Mouse (Mus musculus): Measurements from ENCODE around the gene Zfp553. TPM values are rescaled to one million over a fixed set of nuclear protein-coding genes. Genes with fewer than 3 reads are reported as not detected.

Gene Zfp553
- polyA plus RNA-seq, 1 experiment from 2014 or later, result 24.3 TPM

- DNase-seq, result no peak
- Histone ChIP-seq H3K4me2 (no peak overlapping the region), H3K4me3 (ENCODE audit: low read depth, low read length) (no peak overlapping the region), H3K27me3 (ENCODE audit: insufficient read depth, low read length) (no peaks in the 10 kb centered on the region), H3K36me3 (ENCODE audit: insufficient read depth) (peaks cover 23% of the 10 kb centered on the region; the same call in 1 of the 2 replicates), H3K27ac (ENCODE audit: low read depth) (no peak overlapping the region), H3K9me3 (ENCODE audit: low read depth, low read length) (0 out of 2 replicates have a peak, but pooled peaks cover 4% of the 10 kb centered on the region), H3K9ac (no peak overlapping the region), H3K4me1 (ENCODE audit: insufficient read depth) (0 out of 2 replicates have a peak, but pooled peaks cover 3% of the 10 kb centered on the region)
- ATAC-seq (ENCODE audit: insufficient read depth), result no peak
- WGBS, result 89% methylated on average over 5 of the region's 5 CpGs
- no peak for TF ChIP-seq CTCF (IDR thresholded peaks at IDR 0.05; ENCODE audit: low read depth)
These were observed 37.8 kb downstream of the Zfp553 start for GRCm38 (mm10) chr7:127270666-127271065.

GRCm38 (mm10) chr7:127271093-127271492 is 38.2 kb downstream of the Zfp553 start:
- DNase-seq (no peak), ATAC-seq (ENCODE audit: insufficient read depth) (no peak)
- 0 out of 2 replicates have a peak, but pooled peaks cover 3% of the 10 kb centered on the region for H3K4me1 ChIP-seq (ENCODE audit: insufficient read depth)
- no peaks in the 10 kb centered on the region for H3K27me3 ChIP-seq (ENCODE audit: insufficient read depth, low read length)
- no peak overlapping the region for H3K27ac ChIP-seq (ENCODE audit: low read depth)
- WGBS, result 95% methylated on average over 4 of the region's 4 CpGs
- H3K36me3 ChIP-seq (ENCODE audit: insufficient read depth), result peaks cover 23% of the 10 kb centered on the region; the same call in 1 of the 2 replicates
- no peak overlapping the region for H3K4me2 ChIP-seq
- H3K4me3 ChIP-seq (ENCODE audit: low read depth, low read length), result no peak overlapping the region
- 0 out of 2 replicates have a peak, but pooled peaks cover 4% of the 10 kb centered on the region for H3K9me3 ChIP-seq (ENCODE audit: low read depth, low read length)
- no peak for TF ChIP-seq CTCF (IDR thresholded peaks at IDR 0.05; ENCODE audit: low read depth)
- no peak overlapping the region for H3K9ac ChIP-seq

DNA sequence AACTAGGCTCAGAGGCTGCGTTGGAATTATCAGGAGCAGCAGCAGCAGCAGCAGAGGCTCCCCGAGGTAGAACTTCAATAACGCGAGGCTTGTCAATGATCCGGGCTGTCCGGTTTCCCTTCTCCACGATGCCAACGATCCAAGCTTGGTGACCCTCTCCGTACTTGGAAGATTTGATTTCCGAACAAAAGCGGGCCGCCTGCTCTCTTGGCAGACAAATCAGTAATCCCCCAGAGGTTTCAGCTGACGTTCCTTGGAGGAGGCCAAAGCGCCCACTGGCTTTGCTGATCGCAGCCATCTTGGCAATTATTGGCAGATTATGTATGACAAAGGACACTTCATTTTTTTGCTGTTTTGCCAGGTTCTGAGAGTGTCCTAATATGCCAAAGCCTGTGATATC is 39.7 kb downstream of the Zfp553 start:
- DNase-seq, result no peak
- ATAC-seq (ENCODE audit: insufficient read depth), result no peak
- 95% methylated on average over 15 of the region's 15 CpGs for WGBS
- Histone ChIP-seq H3K9ac (no peak overlapping the region), H3K36me3 (ENCODE audit: insufficient read depth) (peaks cover 23% of the 10 kb centered on the region; the same call in 1 of the 2 replicates), H3K27me3 (ENCODE audit: insufficient read depth, low read length) (no peaks in the 10 kb centered on the region), H3K4me2 (peak overlapping the region; percentile 92), H3K4me1 (ENCODE audit: insufficient read depth) (0 out of 2 replicates have a peak, but pooled peaks cover 3% of the 10 kb centered on the region), H3K4me3 (ENCODE audit: low read depth, low read length) (peak overlapping the region; percentile 90), H3K27ac (ENCODE audit: low read depth) (no peak overlapping the region), H3K9me3 (ENCODE audit: low read depth, low read length) (0 out of 2 replicates have a peak, but pooled peaks cover 4% of the 10 kb centered on the region)
- no peak for TF ChIP-seq CTCF (IDR thresholded peaks at IDR 0.05; ENCODE audit: low read depth)

DNA sequence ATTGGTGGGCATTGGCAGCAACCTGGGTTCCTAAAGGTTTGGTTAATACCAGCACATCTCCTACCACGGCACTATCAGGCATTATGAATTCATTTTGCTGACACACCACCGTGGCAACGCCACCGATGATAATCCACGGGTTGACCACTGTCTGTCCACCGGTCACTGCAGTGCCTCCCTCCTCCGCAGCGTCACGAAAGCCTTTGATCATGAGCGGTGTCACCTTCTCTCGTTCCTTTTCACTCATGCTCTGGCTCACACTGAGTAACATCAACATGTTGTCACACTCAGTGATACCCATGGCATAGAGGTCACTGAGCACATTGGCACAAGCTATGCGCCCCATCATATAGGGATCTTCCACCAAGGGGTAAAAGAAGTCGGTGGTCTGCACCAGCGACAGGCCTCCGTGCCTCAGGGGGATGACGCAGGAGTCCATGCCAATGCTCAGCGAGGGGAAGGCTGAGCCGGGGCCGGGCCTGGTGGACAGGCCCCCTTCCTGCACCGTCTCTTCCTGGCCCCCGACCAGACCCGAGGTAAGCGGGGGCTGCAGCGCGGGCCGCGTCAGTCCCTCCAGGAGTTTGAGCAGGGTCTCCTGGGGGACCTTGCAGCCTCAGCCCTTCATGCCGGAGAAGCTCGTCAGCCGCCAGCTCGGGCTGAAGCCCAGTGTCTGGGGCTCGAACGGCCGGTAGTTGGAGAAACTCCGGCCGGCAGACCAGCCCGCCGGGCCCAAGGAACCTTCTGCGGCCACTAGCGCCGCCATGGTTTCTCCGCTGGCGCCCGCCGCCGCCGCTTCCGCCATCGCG is 40.5 kb downstream of the Zfp553 start:
- H3K36me3 ChIP-seq (ENCODE audit: insufficient read depth), result peaks cover 23% of the 10 kb centered on the region; the same call in 1 of the 2 replicates
- 0 out of 2 replicates have a peak, but pooled peaks cover 3% of the 10 kb centered on the region for H3K9me3 ChIP-seq (ENCODE audit: low read depth, low read length)
- peak; percentile 54 for DNase-seq
- no peaks in the 10 kb centered on the region for H3K27me3 ChIP-seq (ENCODE audit: insufficient read depth, low read length)
- H3K9ac ChIP-seq, result peak overlapping the region; percentile 93
- 0 out of 2 replicates have a peak, but pooled peaks cover 3% of the 10 kb centered on the region for H3K4me1 ChIP-seq (ENCODE audit: insufficient read depth)
- H3K4me3 ChIP-seq (ENCODE audit: low read depth, low read length), result peak overlapping the region; percentile 90
- peak; percentile 27; the same call in 1 of the 2 replicates for TF ChIP-seq CTCF (IDR thresholded peaks at IDR 0.05; ENCODE audit: low read depth)
- peak overlapping the region; percentile 88 for H3K27ac ChIP-seq (ENCODE audit: low read depth)
- H3K4me2 ChIP-seq, result peak overlapping the region; percentile 92
- WGBS, result 10% methylated on average over 49 of the region's 50 CpGs
- ATAC-seq (ENCODE audit: insufficient read depth), result peak; percentile 80

DNA sequence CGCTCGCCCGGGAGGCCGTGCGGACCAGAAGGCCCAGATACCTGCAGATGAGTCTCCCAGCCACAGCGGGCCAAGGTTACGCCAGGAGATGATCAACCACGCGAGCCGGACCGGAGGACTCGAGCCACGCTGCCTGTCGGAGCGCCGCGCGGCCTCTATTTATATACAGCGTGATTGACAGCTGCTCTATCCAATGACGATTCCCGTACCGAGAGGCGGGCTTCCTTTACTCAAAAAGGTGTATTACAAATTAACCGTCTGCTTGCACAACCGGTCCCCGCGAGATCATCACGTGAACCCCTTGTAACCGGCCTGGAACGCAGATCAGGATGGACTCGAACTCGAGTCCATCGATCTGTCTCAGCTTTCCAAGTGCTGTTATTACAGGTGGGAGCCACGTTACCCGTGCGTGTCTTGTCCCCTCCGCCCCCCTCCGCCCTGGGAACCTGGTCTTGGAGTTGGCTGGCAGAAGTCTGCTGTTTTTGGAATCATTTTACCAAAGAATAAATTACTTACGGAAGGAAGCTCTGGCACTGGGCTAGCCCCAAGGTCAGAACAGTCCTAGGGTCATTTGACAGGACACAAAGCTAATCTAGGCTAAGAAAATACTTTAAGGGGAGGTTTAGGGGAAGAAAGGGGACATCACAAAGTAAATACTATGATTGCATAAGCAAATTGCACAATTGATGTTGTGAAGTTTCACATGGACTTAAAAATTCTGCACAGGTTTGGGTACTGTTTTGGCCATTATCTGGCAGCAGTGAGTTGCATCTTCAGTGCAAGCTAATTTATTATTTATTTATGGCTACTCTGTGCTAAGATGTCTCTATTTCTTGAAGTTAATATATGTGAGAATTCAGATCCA is 41.3 kb downstream of the Zfp553 start, which contains the start of gene Sephs2:
TSS of gene Sephs2 (minus strand) at position 131 of the 865 bp plus-strand sequence.
- Histone ChIP-seq H3K4me1 (ENCODE audit: insufficient read depth) (0 out of 2 replicates have a peak, but pooled peaks cover 3% of the 10 kb centered on the region), H3K4me2 (peak within 1 kb of the TSS; percentile 92), H3K4me3 (ENCODE audit: low read depth, low read length) (peak within 1 kb of the TSS; percentile 90), H3K9ac (peak within 1 kb of the TSS; percentile 93), H3K27me3 (ENCODE audit: insufficient read depth, low read length) (no peaks in the 10 kb centered on the region), H3K36me3 (ENCODE audit: insufficient read depth) (peaks cover 21% of the 10 kb centered on the region; the same call in 1 of the 2 replicates), H3K27ac (ENCODE audit: low read depth) (peak within 1 kb of the TSS; percentile 88), H3K9me3 (ENCODE audit: low read depth, low read length) (no peaks in the 10 kb centered on the region)
- TF ChIP-seq CTCF (IDR thresholded peaks at IDR 0.05; ENCODE audit: low read depth), result no peak
- WGBS, result 2% methylated on average over 39 of the region's 39 CpGs
- DNase-seq (peak; percentile 99), ATAC-seq (ENCODE audit: insufficient read depth) (peak; percentile 92)

GRCm38 (mm10) chr7:127276519-127276961 is 43.7 kb downstream of the Zfp553 start:
- no peak overlapping the region for H3K27ac ChIP-seq (ENCODE audit: low read depth)
- no peak overlapping the region for H3K9ac ChIP-seq
- H3K9me3 ChIP-seq (ENCODE audit: low read depth, low read length), result no peaks in the 10 kb centered on the region
- ATAC-seq (ENCODE audit: insufficient read depth) (no peak), DNase-seq (no peak)
- no peak for TF ChIP-seq CTCF (IDR thresholded peaks at IDR 0.05; ENCODE audit: low read depth)
- H3K4me3 ChIP-seq (ENCODE audit: low read depth, low read length), result no peak overlapping the region
- no peaks in the 10 kb centered on the region for H3K27me3 ChIP-seq (ENCODE audit: insufficient read depth, low read length)
- H3K36me3 ChIP-seq (ENCODE audit: insufficient read depth), result 0 out of 2 replicates have a peak, but pooled peaks cover 4% of the 10 kb centered on the region
- no peak overlapping the region for H3K4me2 ChIP-seq
- 38% methylated on average over 5 of the region's 5 CpGs for WGBS
- H3K4me1 ChIP-seq (ENCODE audit: insufficient read depth), result 0 out of 2 replicates have a peak, but pooled peaks cover 3% of the 10 kb centered on the region

Data from lung, embryonic 14.5 days (tissue).